Mouse (Mus musculus): ENCODE data around the gene Il9r. TPM values are rescaled to one million over a fixed set of nuclear protein-coding genes. Genes with fewer than 3 reads are reported as not detected.

Gene Il9r
- polyA plus RNA-seq (2021): not detected

GRCm38 (mm10) chr11:32200075-32200601, at the start of gene Il9r:
Gene Il9r (minus strand): TSS chr11:32200279.
- DNase-seq (ENCODE audit: low read depth, low spot score) (no peak), ATAC-seq (no peak)
- in situ Hi-C loops (cut with MboI; ENCODE audit: low pct_unique_long_range_greater_than_20kb): no loop called here
- H3K27me3 ChIP-seq: peaks cover 34% of the 10 kb centered on the region
- ChIA-PET CTCF (interaction anchor here (1.3 kb wide), 1 partner anchor 10 kb away, joined by 3 read pairs; no protein-coding TSS in a partner anchor), POLR2A (no interaction called here)
- TF ChIP-seq CTCF (IDR thresholded peaks at IDR 0.05): no peak

- TF ChIP-seq CTCF (IDR thresholded peaks at IDR 0.05): no peak
- no peaks in the 10 kb centered on the region for H3K27me3 ChIP-seq
- in situ Hi-C loops (cut with MboI; ENCODE audit: low pct_unique_long_range_greater_than_20kb): no loop called here
- ATAC-seq: no peak
- ChIA-PET CTCF (interaction anchor here (1.3 to 2.1 kb wide), 3 partner anchors 10 to 66 kb away, joined by 3 to 8 read pairs (median 4); no protein-coding TSS in a partner anchor), POLR2A (no interaction called here)
- no peak for DNase-seq (ENCODE audit: low read depth, low spot score)
These were observed 48.3 kb upstream of the Il9r start for GRCm38 (mm10) chr11:32248350-32248749.

- ATAC-seq (no peak), DNase-seq (ENCODE audit: low read depth, low spot score) (no peak)
- no peaks in the 10 kb centered on the region for H3K27me3 ChIP-seq
- in situ Hi-C loops (cut with MboI; ENCODE audit: low pct_unique_long_range_greater_than_20kb): no loop called here
- ChIA-PET POLR2A (no interaction called here), CTCF (interaction anchor here (1.0 to 2.1 kb wide), 3 partner anchors 9 to 43 kb away, joined by 3 to 8 read pairs (median 3); no protein-coding TSS in a partner anchor)
- peak; percentile 44 for TF ChIP-seq CTCF (IDR thresholded peaks at IDR 0.05)
These were observed 47.0 kb upstream of the Il9r start for GRCm38 (mm10) chr11:32247068-32247467.

- TF ChIP-seq CTCF (IDR thresholded peaks at IDR 0.05): no peak
- ATAC-seq (no peak), DNase-seq (ENCODE audit: low read depth, low spot score) (no peak)
- in situ Hi-C loops (cut with MboI; ENCODE audit: low pct_unique_long_range_greater_than_20kb): no loop called here
- H3K27me3 ChIP-seq: no peaks in the 10 kb centered on the region
- POLR2A ChIA-PET: no interaction called here
- CTCF ChIA-PET: interaction anchor here (0.9 to 2.0 kb wide), 5 partner anchors 9 to 63 kb away, joined by 3 to 4 read pairs (median 3); no protein-coding TSS in a partner anchor
These were observed 45.5 kb upstream of the Il9r start for GRCm38 (mm10) chr11:32245614-32246013.

- ATAC-seq: no peak
- CTCF ChIA-PET: interaction anchor here (0.7 to 2.0 kb wide), 7 partner anchors 8 to 62 kb away, joined by 3 to 5 read pairs (median 4); no protein-coding TSS in a partner anchor
- POLR2A ChIA-PET: no interaction called here
- no peak for TF ChIP-seq CTCF (IDR thresholded peaks at IDR 0.05)
- DNase-seq (ENCODE audit: low read depth, low spot score): no peak
- in situ Hi-C loops (cut with MboI; ENCODE audit: low pct_unique_long_range_greater_than_20kb): no loop called here
- H3K27me3 ChIP-seq: no peaks in the 10 kb centered on the region
These were observed 44.5 kb upstream of the Il9r start for GRCm38 (mm10) chr11:32244617-32245016.

- ATAC-seq (no peak), DNase-seq (ENCODE audit: low read depth, low spot score) (no peak)
- CTCF ChIA-PET: interaction anchor here (1.1 to 2.0 kb wide), 5 partner anchors 9 to 62 kb away, joined by 3 to 5 read pairs (median 4); no protein-coding TSS in a partner anchor
- POLR2A ChIA-PET: no interaction called here
- no peaks in the 10 kb centered on the region for H3K27me3 ChIP-seq
- in situ Hi-C loops (cut with MboI; ENCODE audit: low pct_unique_long_range_greater_than_20kb): no loop called here
- TF ChIP-seq CTCF (IDR thresholded peaks at IDR 0.05): no peak
These were observed 44.0 kb upstream of the Il9r start for GRCm38 (mm10) chr11:32244064-32244463.

- no peak for ATAC-seq
- TF ChIP-seq CTCF (IDR thresholded peaks at IDR 0.05): no peak
- in situ Hi-C loops (cut with MboI; ENCODE audit: low pct_unique_long_range_greater_than_20kb): no loop called here
- ChIA-PET POLR2A (no interaction called here), CTCF (interaction anchor here (1.1 to 1.8 kb wide), 4 partner anchors 9 to 61 kb away, joined by 3 to 5 read pairs (median 4); no protein-coding TSS in a partner anchor)
- no peak for DNase-seq (ENCODE audit: low read depth, low spot score)
- no peaks in the 10 kb centered on the region for H3K27me3 ChIP-seq
These were observed 43.3 kb upstream of the Il9r start for GRCm38 (mm10) chr11:32243205-32243955.

- POLR2A ChIA-PET: no interaction called here
- in situ Hi-C loops (cut with MboI; ENCODE audit: low pct_unique_long_range_greater_than_20kb): no loop called here
- no peak for TF ChIP-seq CTCF (IDR thresholded peaks at IDR 0.05)
- H3K27me3 ChIP-seq: no peaks in the 10 kb centered on the region
- DNase-seq (ENCODE audit: low read depth, low spot score): no peak
- ATAC-seq: no peak
- CTCF ChIA-PET: interaction anchor here (1.1 to 1.4 kb wide), 2 partner anchors 24 to 33 kb away, joined by 3 to 5 read pairs; no protein-coding TSS in a partner anchor
These were observed 42.1 kb upstream of the Il9r start for GRCm38 (mm10) chr11:32242209-32242608.

GRCm38 (mm10) chr11:32241391-32241790, 41.3 kb upstream of the Il9r start:
- POLR2A ChIA-PET: no interaction called here
- CTCF ChIA-PET: interaction anchor here (1.1 to 1.4 kb wide), 2 partner anchors 23 to 33 kb away, joined by 3 to 5 read pairs; no protein-coding TSS in a partner anchor
- ATAC-seq: no peak
- no peaks in the 10 kb centered on the region for H3K27me3 ChIP-seq
- DNase-seq (ENCODE audit: low read depth, low spot score): no peak
- no peak for TF ChIP-seq CTCF (IDR thresholded peaks at IDR 0.05)
- in situ Hi-C loops (cut with MboI; ENCODE audit: low pct_unique_long_range_greater_than_20kb): no loop called here

- DNase-seq (ENCODE audit: low read depth, low spot score) (no peak), ATAC-seq (peak; percentile 75)
- TF ChIP-seq CTCF (IDR thresholded peaks at IDR 0.05): peak; percentile 97
- in situ Hi-C loops (cut with MboI; ENCODE audit: low pct_unique_long_range_greater_than_20kb): loop anchor here (5.0 kb wide), 1 partner anchor 56 kb away; no protein-coding TSS in a partner anchor
- CTCF ChIA-PET: interaction anchor here (0.6 to 4.7 kb wide), 12 partner anchors 9 to 75 kb away, joined by 3 to 54 read pairs (median 4); partner anchors contain the start of genes Mpg and Rhbdf1
- POLR2A ChIA-PET: interaction anchor here (1.1 to 1.5 kb wide), 3 partner anchors 17 to 55 kb away, joined by 3 to 6 read pairs (median 3); partner anchors contain the start of gene Rhbdf1
- no peaks in the 10 kb centered on the region for H3K27me3 ChIP-seq
These were observed 38.2 kb upstream of the Il9r start for GRCm38 (mm10) chr11:32238093-32238860.

Data from Patski (cell line).